Mouse (Mus musculus) heart, embryonic 11.5 days (tissue): Measurements from ENCODE around the gene Rap2a. TPM values are rescaled to one million over a fixed set of nuclear protein-coding genes. Genes with fewer than 3 reads are reported as not detected.

Experiments used
- ATAC-seq: fragments of 200-750 bp; cut with Nextera tagmentation; replicated peaks from 2 replicates; pipeline ENCODE4 v1.8.0; 2017; ENCODE audit warnings: moderate library complexity; ENCODE audit not compliant: insufficient number of reproducible peaks, low FRiP score, low TSS enrichment
- H3K27ac ChIP-seq: fragments of 300-500 bp; sonication (generic); 2 replicates; pipeline ENCODE4 v1.5.1; 2014; ENCODE audit warnings: mild to moderate bottlenecking, low read depth, low read length
- H3K27me3 ChIP-seq: fragments of 300-500 bp; sonication (generic); 2 replicates; pipeline ENCODE4 v1.6.1; 2014; ENCODE audit warnings: mild to moderate bottlenecking, low read length, mixed read lengths; ENCODE audit not compliant: control insufficient read depth, insufficient read depth
- H3K36me3 ChIP-seq: fragments of 300-500 bp; sonication (generic); 2 replicates; pipeline ENCODE4 v1.6.1; 2014; ENCODE audit warnings: mild to moderate bottlenecking, low read length, moderate library complexity, mixed read lengths; ENCODE audit not compliant: control insufficient read depth, insufficient read depth
- H3K4me1 ChIP-seq: fragments of 300-500 bp; sonication (generic); 2 replicates; pipeline ENCODE4 v1.6.1; 2014; ENCODE audit warnings: low read length; ENCODE audit not compliant: control insufficient read depth, insufficient read depth
- H3K4me2 ChIP-seq: fragments of 300-500 bp; sonication (generic); 2 replicates; pipeline ENCODE4 v1.6.1; 2014; ENCODE audit warnings: mild to moderate bottlenecking, moderate library complexity
- H3K4me3 ChIP-seq: fragments of 300-500 bp; sonication (generic); 2 replicates; pipeline ENCODE4 v1.5.1; 2014; ENCODE audit warnings: low read depth, low read length
- H3K9ac ChIP-seq: fragments of 300-500 bp; sonication (generic); 2 replicates; pipeline ENCODE4 v1.6.1; 2014; ENCODE audit warnings: mild to moderate bottlenecking, low read depth, low read length, moderate library complexity
- H3K9me3 ChIP-seq: fragments of 300-500 bp; sonication (generic); replicated peaks from 2 replicates; pipeline ENCODE4 v1.6.1; 2016; ENCODE audit warnings: low read length; ENCODE audit not compliant: control insufficient read depth
- WGBS: fragments of 180-500 bp; shearing (Covaris S2); extraction: QIAGEN DNeasy Blood & Tissue Kit; methylation state at CpG from one replicate; pipeline ENCODE4 v1.1.7; 2014; ENCODE audit not compliant: insufficient replicate concordance; 5-methylcytosine and 5-hydroxymethylcytosine counted together
- polyA plus RNA-seq: library from polyadenylated mRNA; unstranded; fragments of >200 nt; fragmentation: Nextera tagmentation; extraction: Ambion mirVana; gene quantifications from 2 replicates; pipeline ENCODE4 v1.2.1, GENCODE M21; 2014

Gene Rap2a
- polyA plus RNA-seq, 1 experiment from 2014 or later: 13.8 TPM

- 79% methylated on average over 5 of the region's 5 CpGs for WGBS
- H3K9ac ChIP-seq: no peak overlapping the region
- ATAC-seq: no peak
- no peaks in the 10 kb centered on the region for H3K36me3 ChIP-seq
- no peaks in the 10 kb centered on the region for H3K27me3 ChIP-seq
- no peak overlapping the region for H3K27ac ChIP-seq
- H3K4me3 ChIP-seq: no peak overlapping the region
- no peaks in the 10 kb centered on the region for H3K4me1 ChIP-seq
- no peaks in the 10 kb centered on the region for H3K9me3 ChIP-seq
- H3K4me2 ChIP-seq: no peak overlapping the region
Measured at GRCm38 (mm10) chr14:120518706-120519105, 40.5 kb downstream of the Rap2a start.

DNA sequence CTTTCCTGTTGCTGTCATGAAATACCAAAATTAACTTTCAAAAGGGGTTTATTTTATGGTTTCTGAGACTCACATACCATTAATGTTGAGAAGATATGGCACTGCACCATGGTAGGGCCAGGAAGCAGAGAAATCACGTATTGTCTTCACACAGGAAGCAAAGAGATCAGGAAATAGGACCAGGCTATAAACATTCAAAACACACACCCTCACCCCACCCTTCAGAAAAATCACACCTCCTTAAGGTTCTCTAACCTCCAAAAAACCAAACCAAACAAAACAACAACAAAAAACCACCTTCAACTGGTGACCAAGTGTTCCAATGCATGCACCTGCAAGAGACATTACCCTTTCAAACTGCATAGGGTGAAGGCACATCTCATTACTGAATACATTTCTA lies 41.7 kb downstream of the Rap2a start:
- Histone ChIP-seq H3K4me2 (no peak overlapping the region), H3K36me3 (no peaks in the 10 kb centered on the region), H3K27ac (no peak overlapping the region), H3K9ac (no peak overlapping the region), H3K4me3 (no peak overlapping the region), H3K9me3 (no peaks in the 10 kb centered on the region), H3K4me1 (no peaks in the 10 kb centered on the region), H3K27me3 (no peaks in the 10 kb centered on the region)
- no peak for ATAC-seq
- 59% methylated on average over 1 of the region's 1 CpGs for WGBS

- H3K27ac ChIP-seq: no peak overlapping the region
- 52% methylated on average over 3 of the region's 3 CpGs for WGBS
Measured at GRCm38 (mm10) chr14:120520843-120521242, 42.6 kb downstream of the Rap2a start.

GRCm38 (mm10) chr14:120523296-120523695 lies 45.1 kb downstream of the Rap2a start:
- WGBS: 84% methylated on average over 5 of the region's 5 CpGs
- Histone ChIP-seq H3K9me3 (no peaks in the 10 kb centered on the region), H3K4me2 (no peak overlapping the region), H3K36me3 (no peaks in the 10 kb centered on the region), H3K9ac (no peak overlapping the region), H3K4me3 (no peak overlapping the region), H3K4me1 (no peaks in the 10 kb centered on the region), H3K27me3 (no peaks in the 10 kb centered on the region), H3K27ac (no peak overlapping the region)
- ATAC-seq: no peak

More at GRCm38 (mm10) chr14:120520843-120521242, 42.6 kb downstream of the Rap2a start:
- no peak; the same call in 1 of the 2 replicates for ATAC-seq
- Histone ChIP-seq H3K4me3 (no peak overlapping the region), H3K36me3 (no peaks in the 10 kb centered on the region), H3K9me3 (no peaks in the 10 kb centered on the region), H3K4me2 (no peak overlapping the region), H3K4me1 (no peaks in the 10 kb centered on the region), H3K27me3 (no peaks in the 10 kb centered on the region), H3K9ac (no peak overlapping the region)

DNA sequence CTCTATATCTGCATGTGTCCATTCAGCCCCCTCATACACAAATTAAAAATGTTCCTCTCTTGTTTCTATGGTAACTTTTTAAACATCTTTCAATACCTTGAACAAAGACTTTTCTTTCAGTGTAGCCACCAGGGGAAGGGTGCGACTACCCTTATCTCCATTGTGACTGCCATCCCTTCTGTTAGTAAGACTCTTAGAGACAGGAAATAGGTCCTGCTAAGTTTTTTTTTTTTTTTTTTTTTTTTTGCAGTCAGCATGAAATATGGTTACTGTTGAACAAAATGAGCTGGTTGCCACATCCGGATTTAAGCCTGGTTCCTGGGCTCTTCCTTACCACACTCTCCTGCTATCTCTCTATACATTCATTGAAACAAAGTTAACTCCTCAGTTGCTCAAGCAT lies 47.4 kb downstream of the Rap2a start:
- Histone ChIP-seq H3K27me3 (no peaks in the 10 kb centered on the region), H3K4me3 (no peak overlapping the region), H3K27ac (no peak overlapping the region), H3K9ac (no peak overlapping the region), H3K36me3 (no peaks in the 10 kb centered on the region), H3K4me1 (no peaks in the 10 kb centered on the region), H3K4me2 (no peak overlapping the region), H3K9me3 (no peaks in the 10 kb centered on the region)
- no peak for ATAC-seq
- 66% methylated on average over 2 of the region's 2 CpGs for WGBS

GRCm38 (mm10) chr14:120533301-120533700 lies 55.1 kb downstream of the Rap2a start:
- Histone ChIP-seq H3K4me1 (peaks cover 10% of the 10 kb centered on the region; the same call in 1 of the 2 replicates), H3K4me3 (no peak overlapping the region), H3K9ac (no peak overlapping the region), H3K9me3 (no peaks in the 10 kb centered on the region), H3K36me3 (no peaks in the 10 kb centered on the region), H3K4me2 (no peak overlapping the region), H3K27me3 (no peaks in the 10 kb centered on the region), H3K27ac (no peak overlapping the region)
- ATAC-seq: no peak
- 78% methylated on average over 3 of the region's 3 CpGs for WGBS

GRCm38 (mm10) chr14:120534841-120535271 lies 56.6 kb downstream of the Rap2a start:
- 52% methylated on average over 3 of the region's 3 CpGs for WGBS
- H3K4me3 ChIP-seq: no peak overlapping the region
- peaks cover 10% of the 10 kb centered on the region; the same call in 1 of the 2 replicates for H3K4me1 ChIP-seq
- no peaks in the 10 kb centered on the region for H3K9me3 ChIP-seq
- no peak overlapping the region for H3K9ac ChIP-seq
- no peaks in the 10 kb centered on the region for H3K36me3 ChIP-seq
- no peak overlapping the region for H3K4me2 ChIP-seq
- H3K27ac ChIP-seq: no peak overlapping the region
- H3K27me3 ChIP-seq: no peaks in the 10 kb centered on the region
- no peak for ATAC-seq

- WGBS: 57% methylated on average over 4 of the region's 4 CpGs
Measured at GRCm38 (mm10) chr14:120535446-120535845, 57.2 kb downstream of the Rap2a start.

GRCm38 (mm10) chr14:120535924-120536323 lies 57.7 kb downstream of the Rap2a start:
- Histone ChIP-seq H3K9me3 (no peaks in the 10 kb centered on the region), H3K36me3 (no peaks in the 10 kb centered on the region), H3K4me3 (no peak overlapping the region), H3K27ac (no peak overlapping the region), H3K9ac (no peak overlapping the region), H3K4me1 (peaks cover 10% of the 10 kb centered on the region; the same call in 1 of the 2 replicates), H3K27me3 (no peaks in the 10 kb centered on the region), H3K4me2 (no peak overlapping the region)
- WGBS: 72% methylated on average over 3 of the region's 3 CpGs
- ATAC-seq: no peak

More at GRCm38 (mm10) chr14:120535446-120535845, 57.2 kb downstream of the Rap2a start:
- Histone ChIP-seq H3K4me2 (no peak overlapping the region), H3K9me3 (no peaks in the 10 kb centered on the region), H3K4me3 (no peak overlapping the region), H3K27ac (no peak overlapping the region), H3K4me1 (peaks cover 10% of the 10 kb centered on the region; the same call in 1 of the 2 replicates), H3K9ac (no peak overlapping the region), H3K36me3 (no peaks in the 10 kb centered on the region), H3K27me3 (no peaks in the 10 kb centered on the region)
- ATAC-seq: no peak
